Mouse (Mus musculus): ENCODE data around the gene St6galnac5. TPM values are rescaled to one million over a fixed set of nuclear protein-coding genes. Genes with fewer than 3 reads are reported as not detected.
A peak's percentile ranks its signal among the peaks of the same experiment; 100 is the strongest.

St6galnac5 gene
- total RNA-seq, 2 experiments from 2014 or later, result 118 to 132 TPM

DNA sequence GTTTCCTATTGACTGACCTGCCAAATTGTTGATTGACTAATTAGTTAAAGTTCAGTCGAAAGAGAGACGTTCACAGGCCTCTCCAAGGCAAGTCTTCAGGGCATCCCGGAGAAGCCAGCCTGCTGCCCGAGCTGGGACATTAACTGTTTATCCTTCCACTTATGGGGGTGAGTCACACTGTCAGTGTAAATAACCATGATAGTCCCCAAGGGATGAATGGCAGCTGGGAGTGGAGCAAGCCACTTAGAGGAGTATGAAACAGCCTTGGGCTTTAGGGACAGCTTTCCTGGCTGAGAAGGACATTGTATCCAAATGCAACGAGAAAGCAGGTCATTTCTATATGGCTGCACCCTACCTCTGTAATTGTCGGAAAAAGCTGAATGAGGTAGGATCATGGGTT, 109.5 kb downstream of the St6galnac5 start:
- no peak for DNase-seq (ENCODE audit: low spot score in 2 of 2)

DNA sequence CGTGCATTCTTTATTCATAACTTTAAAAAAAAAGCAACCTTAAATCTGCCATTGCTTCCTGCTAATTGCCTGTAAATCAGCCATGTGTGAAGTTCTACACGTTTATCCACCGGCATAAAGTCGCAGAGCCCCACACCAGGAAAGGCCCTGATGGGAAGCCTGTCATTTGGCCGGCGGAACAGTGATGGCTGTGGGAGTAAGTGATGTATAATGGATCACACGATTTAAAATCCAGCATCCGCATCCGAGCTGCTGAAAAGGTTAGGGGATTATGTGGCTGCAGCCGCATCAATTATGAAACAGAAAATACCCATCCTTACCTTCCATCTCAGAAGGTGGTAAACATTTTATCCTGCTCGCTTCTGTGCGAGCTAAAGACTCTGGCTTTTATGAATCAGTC, 110.0 kb downstream of the St6galnac5 start:
- DNase-seq (ENCODE audit: low spot score in 2 of 2), result no peak

- DNase-seq (ENCODE audit: low spot score in 2 of 2), result no peak
Observed at GRCm38 (mm10) chr3:152867654-152868525, 114.2 kb downstream of the St6galnac5 start.

DNA sequence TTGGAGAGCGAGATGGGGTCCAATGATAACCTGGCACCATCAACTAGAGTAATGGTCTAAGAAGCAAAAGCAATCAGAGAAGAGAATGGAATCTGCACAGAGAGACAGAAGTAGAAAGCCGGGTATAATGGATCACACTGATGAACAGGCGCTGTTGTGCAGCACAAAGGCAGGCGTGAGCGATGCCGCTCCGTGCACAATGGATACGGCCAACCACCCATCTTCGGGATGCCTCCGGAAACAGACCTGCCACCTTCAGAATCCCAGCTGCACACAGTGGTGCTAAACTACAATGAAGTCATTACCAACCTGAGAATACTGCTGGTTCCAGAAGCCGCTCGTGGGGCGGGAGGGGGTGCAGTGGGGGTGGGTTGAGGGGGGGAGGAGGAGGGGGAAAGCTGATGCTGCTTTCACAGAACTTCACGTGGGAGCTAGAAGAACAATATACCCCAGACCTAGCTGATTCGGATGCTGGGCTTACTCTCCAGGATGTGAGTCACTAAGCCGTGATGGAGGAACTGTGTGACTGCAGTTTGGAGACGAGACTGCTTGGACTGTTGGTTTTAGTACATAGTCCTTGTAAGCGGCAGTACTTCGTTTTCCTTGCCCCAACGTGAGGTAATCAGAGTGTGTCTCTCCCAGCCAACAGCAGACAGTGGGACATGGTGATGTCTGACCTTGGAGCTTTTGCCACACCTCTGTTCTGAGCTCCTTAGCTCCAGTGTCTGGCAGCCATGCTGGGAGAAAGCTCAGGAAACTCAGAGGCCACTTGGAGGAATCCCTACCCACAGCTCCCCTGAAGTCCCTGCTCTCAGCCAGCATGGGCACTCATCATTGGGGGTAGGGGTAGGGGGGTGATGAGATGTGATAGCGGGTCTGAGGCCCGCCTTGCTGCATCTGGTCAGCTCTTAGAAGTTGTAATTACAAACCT, 115.7 kb downstream of the St6galnac5 start:
- DNase-seq (ENCODE audit: low spot score in 2 of 2), result peak in 1 of 2 experiments; percentile 45

DNA sequence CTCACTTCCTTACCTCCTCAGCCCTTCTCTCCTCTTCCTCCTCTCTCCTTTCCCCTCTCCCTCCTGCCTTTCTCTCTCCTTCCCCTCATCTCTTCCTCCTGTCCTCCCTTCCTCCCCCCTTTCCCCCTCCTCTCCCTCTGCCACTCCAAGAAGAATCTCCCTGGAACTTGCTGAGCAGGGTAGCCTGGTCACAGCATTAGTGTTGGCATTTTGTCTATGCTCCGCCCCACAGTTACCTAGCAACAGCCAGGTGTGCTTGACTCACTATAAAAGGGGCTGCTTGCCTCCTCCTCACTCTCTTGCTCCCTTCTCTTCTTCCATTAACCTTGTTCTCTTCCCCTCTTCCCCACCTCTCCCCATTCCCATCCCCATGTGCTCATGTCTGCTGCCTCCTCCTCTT, 120.1 kb downstream of the St6galnac5 start:
- no peak for DNase-seq (ENCODE audit: low spot score in 2 of 2)

DNA sequence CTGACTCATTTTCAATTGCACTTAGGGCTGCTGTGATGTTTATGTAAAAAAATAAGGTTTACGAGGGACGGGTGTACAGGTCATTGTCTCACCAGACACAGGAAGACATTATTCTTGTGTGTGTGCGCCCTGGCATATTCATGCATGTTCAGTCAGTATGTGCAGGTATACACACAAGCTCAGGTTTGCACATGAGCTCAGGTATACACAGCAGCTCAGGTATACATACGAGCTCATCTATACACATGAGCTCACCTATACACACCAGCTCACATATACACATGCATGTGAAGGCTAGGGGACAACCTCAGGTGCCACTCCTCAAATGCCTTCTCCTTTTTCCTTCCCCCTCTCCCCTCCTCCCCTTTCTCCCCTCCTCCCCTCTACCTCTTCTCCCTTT, 120.6 kb downstream of the St6galnac5 start:
- no peak for DNase-seq (ENCODE audit: low spot score in 2 of 2)

GRCm38 (mm10) chr3:152856095-152856494, 126.0 kb downstream of the St6galnac5 start:
- no peak for DNase-seq (ENCODE audit: low spot score in 2 of 2)

GRCm38 (mm10) chr3:152855006-152855614, 126.9 kb downstream of the St6galnac5 start:
- DNase-seq (ENCODE audit: low spot score in 2 of 2), result no peak

GRCm38 (mm10) chr3:152843925-152844324, 138.1 kb downstream of the St6galnac5 start:
- no peak for DNase-seq (ENCODE audit: low spot score in 2 of 2)

DNA sequence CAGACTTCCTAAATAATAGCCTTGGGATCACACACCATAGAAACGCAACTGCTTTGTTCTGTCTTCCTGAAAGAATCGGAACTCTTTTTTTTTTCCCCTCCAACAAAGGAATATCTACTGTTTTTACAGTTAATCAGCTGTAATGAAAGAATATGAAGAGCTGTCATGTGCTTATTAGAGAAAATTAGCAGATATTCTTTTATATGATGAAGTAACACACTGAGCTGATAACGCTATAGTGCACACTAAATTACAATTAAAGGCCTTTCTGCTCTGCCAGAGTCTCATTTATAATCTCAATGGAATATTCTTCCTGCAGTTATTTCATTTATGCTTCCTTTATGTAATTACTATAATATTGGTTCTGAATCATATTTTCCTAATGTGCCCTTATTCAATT, 139.4 kb downstream of the St6galnac5 start:
- DNase-seq (ENCODE audit: low spot score in 2 of 2), result no peak

GRCm38 (mm10) chr3:152841264-152841663, 140.8 kb downstream of the St6galnac5 start:
- no peak for DNase-seq (ENCODE audit: low spot score in 2 of 2)

DNA sequence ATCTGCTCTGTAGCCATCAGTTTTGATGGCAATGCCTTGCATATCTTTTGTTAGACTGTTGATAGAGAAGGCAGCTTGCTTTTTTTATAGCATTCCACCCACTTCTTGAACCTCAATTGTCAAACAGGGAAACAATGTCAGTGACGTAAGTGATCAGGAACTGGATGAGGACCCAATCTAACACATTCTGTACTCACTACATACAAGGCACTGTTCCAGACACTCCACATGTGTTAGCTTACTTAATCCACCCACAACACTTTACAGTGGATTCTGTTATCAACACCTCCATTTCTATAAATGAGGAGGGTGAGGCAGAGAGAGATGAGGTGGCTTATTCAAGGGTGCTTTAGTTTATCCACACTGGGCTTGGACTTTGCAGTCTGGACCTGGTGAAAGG, 144.1 kb downstream of the St6galnac5 start:
- DNase-seq (ENCODE audit: low spot score in 2 of 2), result peak; percentile 68 to 90

DNA sequence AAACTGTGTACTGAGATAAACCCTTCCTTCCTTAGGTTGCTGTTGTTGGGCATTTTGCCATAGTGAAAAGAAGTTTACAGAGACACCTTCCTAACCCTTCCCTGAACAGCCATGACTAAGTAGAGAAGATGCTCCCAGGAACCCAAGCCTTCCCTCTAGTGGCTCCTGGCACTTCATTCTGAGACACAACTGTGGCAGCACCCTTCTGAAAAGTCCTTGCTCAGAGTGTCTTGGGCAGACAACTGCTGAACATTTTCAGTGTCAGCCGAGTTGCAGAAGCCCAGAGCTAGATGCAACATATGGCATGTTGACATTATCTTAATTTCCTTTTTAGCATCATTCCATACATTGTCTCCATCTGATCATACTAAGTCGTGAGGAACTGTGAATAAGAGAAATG, 144.6 kb downstream of the St6galnac5 start:
- DNase-seq (ENCODE audit: low spot score in 2 of 2), result peak in 1 of 2 experiments; percentile 32

DNA sequence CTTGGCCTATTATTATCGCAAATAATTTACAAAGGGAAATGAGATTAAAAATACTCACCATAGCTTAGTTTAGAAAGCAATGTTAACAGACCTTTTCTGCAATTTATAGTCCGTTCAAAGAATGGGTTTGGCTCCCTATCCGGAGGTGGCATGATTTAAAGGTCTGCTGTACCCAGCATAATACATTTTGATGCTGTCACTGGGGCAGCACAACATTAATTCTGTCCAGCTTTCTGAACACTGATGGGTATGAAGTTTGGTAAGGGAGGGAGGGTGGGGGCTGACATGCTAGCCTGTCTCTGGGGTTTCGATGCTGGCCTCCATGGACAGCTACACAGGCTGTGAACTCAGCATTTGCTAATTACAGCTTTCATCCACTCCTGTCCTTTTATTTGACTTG, 149.6 kb downstream of the St6galnac5 start:
- no peak for DNase-seq (ENCODE audit: low spot score in 2 of 2)

- DNase-seq (ENCODE audit: low spot score in 2 of 2), result no peak
Observed at GRCm38 (mm10) chr3:152831974-152832373, 150.1 kb downstream of the St6galnac5 start.

DNA sequence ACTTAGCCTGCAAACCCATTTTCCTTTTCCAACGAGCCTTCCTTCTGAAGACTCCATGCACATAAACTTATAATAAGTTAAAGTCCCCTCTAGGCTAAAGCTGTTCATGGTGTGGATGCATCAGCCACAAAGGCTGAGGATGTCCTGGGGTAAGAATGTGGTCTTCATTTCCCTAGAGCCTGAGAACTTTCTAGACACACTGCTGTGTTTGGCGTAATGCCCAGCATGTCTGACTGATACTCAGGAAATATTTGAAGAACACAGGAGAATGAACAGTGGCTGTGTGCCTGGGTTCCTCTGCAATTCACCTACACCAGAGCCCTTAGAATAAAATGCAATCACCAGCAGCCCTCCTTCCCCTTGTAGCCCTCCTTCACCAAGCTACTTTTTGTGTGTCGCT, 150.7 kb downstream of the St6galnac5 start:
- no peak for DNase-seq (ENCODE audit: low spot score in 2 of 2)

DNA sequence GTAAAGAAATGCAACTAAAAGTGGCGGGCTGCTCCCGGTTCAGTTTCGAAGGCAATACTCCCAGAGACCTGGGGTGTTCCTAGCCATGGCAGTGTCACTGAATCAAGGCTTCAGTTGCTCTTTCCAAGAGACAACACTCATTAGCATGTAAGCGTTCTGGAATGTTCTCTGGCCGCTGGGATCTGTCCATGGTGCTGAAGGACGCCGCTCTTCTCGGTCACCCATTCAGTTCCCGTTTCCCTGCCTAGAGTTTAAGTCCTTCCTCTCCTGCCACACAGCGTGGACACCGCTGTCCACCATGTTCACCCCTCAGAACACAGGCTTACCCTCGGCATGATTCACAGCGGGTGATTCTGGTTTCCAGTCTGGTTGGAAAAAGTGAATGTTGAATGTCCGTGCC, 160.8 kb downstream of the St6galnac5 start:
- no peak for DNase-seq (ENCODE audit: low spot score in 2 of 2)

- no peak for DNase-seq (ENCODE audit: low spot score in 2 of 2)
Observed at GRCm38 (mm10) chr3:152820406-152820805, 161.6 kb downstream of the St6galnac5 start.

- DNase-seq (ENCODE audit: low spot score in 2 of 2), result no peak
Observed at GRCm38 (mm10) chr3:152815110-152815509, 166.9 kb downstream of the St6galnac5 start.

GRCm38 (mm10) chr3:152813905-152814304, 168.1 kb downstream of the St6galnac5 start:
- DNase-seq (ENCODE audit: low spot score in 2 of 2), result no peak

DNA sequence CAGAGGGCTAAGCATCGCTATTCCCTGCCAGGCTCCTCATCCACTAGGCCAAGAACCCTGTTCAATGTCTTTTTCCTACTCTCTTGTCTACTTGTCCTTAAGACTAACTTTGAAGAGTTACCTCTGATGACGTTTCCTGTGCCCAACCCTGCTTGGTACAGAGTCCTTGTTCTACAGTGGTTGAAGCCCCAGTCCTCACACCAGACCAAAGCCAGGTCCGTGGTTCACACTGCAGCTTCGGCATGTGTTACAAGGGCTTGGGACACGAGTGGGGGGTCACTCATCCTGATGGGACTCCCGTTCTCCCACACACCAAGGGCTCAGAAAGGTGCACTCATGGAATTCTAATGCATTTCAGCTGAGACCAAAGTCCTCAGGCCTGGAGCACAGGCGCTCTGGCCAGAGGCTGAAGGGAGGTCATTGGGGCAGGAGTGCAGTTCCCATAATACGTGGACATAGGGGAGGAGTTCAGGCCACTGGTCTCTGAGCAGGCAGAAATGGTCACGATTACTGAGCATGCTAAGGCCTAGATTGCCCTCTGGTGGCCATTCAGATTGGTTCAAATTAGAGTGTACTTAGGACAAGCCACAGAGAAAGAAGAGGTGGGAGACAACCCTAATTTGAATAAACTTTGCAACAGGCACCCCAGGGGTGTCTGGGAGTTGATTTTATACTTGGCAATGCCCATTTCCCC, 182.2 kb downstream of the St6galnac5 start:
- peak in 1 of 2 experiments; percentile 58 for DNase-seq (ENCODE audit: low spot score in 2 of 2)
